Mouse (Mus musculus) CH12F3 (cell line): Measurements from ENCODE around the gene Tagln.

Source experiments
- in situ Hi-C: fragments of 300-500 bp; cut with MboI; formaldehyde crosslinking; loops from 2 replicates; pipeline ENCODE4 v1.14.3; 2020; ENCODE audit warnings: low sequenced_read_pairs

The Tagln gene

GRCm38 (mm10) chr9:45935628-45936210 is at the start of gene Tagln:
Tagln (minus strand) TSS chr9:45936058.
- in situ Hi-C loops, result no loop called here

- in situ Hi-C loops, result no loop called here
Observed at GRCm38 (mm10) chr9:45985229-45985567, 49.3 kb upstream of the Tagln start.

GRCm38 (mm10) chr9:45984409-45985228 is 48.8 kb upstream of the Tagln start:
- in situ Hi-C loops, result no loop called here

- in situ Hi-C loops, result no loop called here
Observed at GRCm38 (mm10) chr9:45983676-45984408, 48.0 kb upstream of the Tagln start.

GRCm38 (mm10) chr9:45981331-45981730 is 45.5 kb upstream of the Tagln start:
- in situ Hi-C loops, result no loop called here

- in situ Hi-C loops, result no loop called here
Observed at GRCm38 (mm10) chr9:45980611-45981010, 44.8 kb upstream of the Tagln start.

GRCm38 (mm10) chr9:45979778-45980177 is 43.9 kb upstream of the Tagln start:
- in situ Hi-C loops, result no loop called here

GRCm38 (mm10) chr9:45976884-45977283 is 41.0 kb upstream of the Tagln start:
- in situ Hi-C loops, result no loop called here

GRCm38 (mm10) chr9:45963577-45963976 is 27.7 kb upstream of the Tagln start:
- in situ Hi-C loops, result no loop called here

GRCm38 (mm10) chr9:45961855-45962254 is 26.0 kb upstream of the Tagln start:
- in situ Hi-C loops, result no loop called here

- in situ Hi-C loops, result no loop called here
Observed at GRCm38 (mm10) chr9:45959661-45960060, 23.8 kb upstream of the Tagln start.

- in situ Hi-C loops, result no loop called here
Observed at GRCm38 (mm10) chr9:45958851-45959250, 23.0 kb upstream of the Tagln start.

GRCm38 (mm10) chr9:45958023-45958670 is 22.3 kb upstream of the Tagln start:
- in situ Hi-C loops, result no loop called here

GRCm38 (mm10) chr9:45955107-45955963 is 19.5 kb upstream of the Tagln start, which contains the start of gene Sidt2:
Sidt2 (minus strand) TSS chr9:45955258.
- in situ Hi-C loops, result no loop called here

- in situ Hi-C loops, result no loop called here
Observed at GRCm38 (mm10) chr9:45954294-45955106, 18.6 kb upstream of the Tagln start.

GRCm38 (mm10) chr9:45953511-45954293 is 17.8 kb upstream of the Tagln start:
- in situ Hi-C loops, result no loop called here

- in situ Hi-C loops, result no loop called here
Observed at GRCm38 (mm10) chr9:45952890-45953289, 17.0 kb upstream of the Tagln start.

- in situ Hi-C loops, result no loop called here
Observed at GRCm38 (mm10) chr9:45952057-45952456, 16.2 kb upstream of the Tagln start.

GRCm38 (mm10) chr9:45946872-45947183 is 11.0 kb upstream of the Tagln start:
- in situ Hi-C loops, result no loop called here
